Mouse (Mus musculus) kidney, adult 11 months (tissue): ENCODE measurements around the gene Ascc2.
A peak's percentile ranks its signal among the peaks of the same experiment; 100 is the strongest.
"Not testable (repeated sequence)": the region's sequence is repeated elsewhere in the genome, so short reads cannot be mapped to it uniquely, and the experiment has no call there.

Experiments used
- DNase-seq: peaks from one replicate; pipeline ENCODE4 v3.0.0; 2022

Gene Ascc2

GRCm38 (mm10) chr11:4685510-4685909 is 48.0 kb downstream of the Ascc2 start:
- DNase-seq: no peak

- DNase-seq: no peak
These were observed 49.5 kb downstream of the Ascc2 start for GRCm38 (mm10) chr11:4687027-4687426.

GRCm38 (mm10) chr11:4687874-4688273 is 50.3 kb downstream of the Ascc2 start:
- DNase-seq: no peak

- DNase-seq: no peak
These were observed 51.3 kb downstream of the Ascc2 start for GRCm38 (mm10) chr11:4688632-4689380.

- DNase-seq: no peak
These were observed 52.8 kb downstream of the Ascc2 start for GRCm38 (mm10) chr11:4690353-4690752.

- no peak for DNase-seq
These were observed 53.7 kb downstream of the Ascc2 start for GRCm38 (mm10) chr11:4691213-4691612.

GRCm38 (mm10) chr11:4692162-4692561 is 54.6 kb downstream of the Ascc2 start:
- DNase-seq: no peak

- DNase-seq: peak; percentile 35
These were observed 59.8 kb downstream of the Ascc2 start for GRCm38 (mm10) chr11:4697043-4697983.

- no peak for DNase-seq
These were observed 63.2 kb downstream of the Ascc2 start for GRCm38 (mm10) chr11:4700726-4701125.

GRCm38 (mm10) chr11:4703688-4704071 is 66.1 kb downstream of the Ascc2 start:
- no peak for DNase-seq

- DNase-seq: peak; percentile 95
These were observed 66.8 kb downstream of the Ascc2 start, which contains the start of the genes Uqcr10 and Zmat5 for GRCm38 (mm10) chr11:4704072-4704964. Gene Uqcr10, minus strand, starts transcription at chr11:4704342. Gene Zmat5, plus strand, starts transcription at chr11:4704678.

GRCm38 (mm10) chr11:4705178-4705577 is 67.6 kb downstream of the Ascc2 start:
- DNase-seq: no peak

- DNase-seq: not testable (repeated sequence)
These were observed 72.6 kb downstream of the Ascc2 start for GRCm38 (mm10) chr11:4710188-4710587.

GRCm38 (mm10) chr11:4712822-4713221 is 75.3 kb downstream of the Ascc2 start:
- no peak for DNase-seq

GRCm38 (mm10) chr11:4714727-4715126 is 77.2 kb downstream of the Ascc2 start:
- DNase-seq: no peak

- DNase-seq: no peak
These were observed 78.0 kb downstream of the Ascc2 start for GRCm38 (mm10) chr11:4715596-4715995.

- DNase-seq: no peak
These were observed 79.1 kb downstream of the Ascc2 start for GRCm38 (mm10) chr11:4716530-4717236.

GRCm38 (mm10) chr11:4718548-4718947 is 81.0 kb downstream of the Ascc2 start:
- DNase-seq: no peak

GRCm38 (mm10) chr11:4719961-4720360 is 82.4 kb downstream of the Ascc2 start:
- no peak for DNase-seq

- DNase-seq: no peak
These were observed 82.8 kb downstream of the Ascc2 start for GRCm38 (mm10) chr11:4720393-4720792.

- no peak for DNase-seq
These were observed 83.5 kb downstream of the Ascc2 start for GRCm38 (mm10) chr11:4720900-4721580.
